Mouse (Mus musculus) heart, embryonic 13.5 days (tissue): ENCODE results near the gene Gm10577. TPM values are rescaled to one million over a fixed set of nuclear protein-coding genes. Genes with fewer than 3 reads are reported as not detected.

ENCODE experiments used
- ATAC-seq: fragments of 200-750 bp; cut with Nextera tagmentation; 2 replicates; pipeline ENCODE4 v1.8.0; 2017; ENCODE audit warnings: moderate TSS enrichment; ENCODE audit not compliant: insufficient number of reproducible peaks, low FRiP score, low TSS enrichment; ENCODE audit errors: extremely low read depth
- H3K27ac ChIP-seq: fragments of 300-500 bp; sonication (generic); replicated peaks from 2 replicates; pipeline ENCODE4 v1.5.1; 2015; ENCODE audit warnings: moderate library complexity, mild to moderate bottlenecking, inconsistent platforms
- H3K27me3 ChIP-seq: fragments of 300-500 bp; sonication (generic); replicated peaks from 2 replicates; pipeline ENCODE4 v1.6.1; 2015; ENCODE audit warnings: mild to moderate bottlenecking, inconsistent platforms
- H3K36me3 ChIP-seq: fragments of 300-500 bp; sonication (generic); 2 replicates; pipeline ENCODE4 v1.6.1; 2015; ENCODE audit warnings: mild to moderate bottlenecking, inconsistent platforms
- H3K4me1 ChIP-seq: fragments of 300-500 bp; sonication (generic); 2 replicates; pipeline ENCODE4 v1.6.1; 2015; ENCODE audit warnings: inconsistent platforms
- H3K4me2 ChIP-seq: fragments of 300-500 bp; sonication (generic); 2 replicates; pipeline ENCODE4 v1.6.1; 2015; ENCODE audit warnings: inconsistent platforms, mild to moderate bottlenecking, moderate library complexity
- H3K4me3 ChIP-seq: fragments of 300-500 bp; sonication (generic); 2 replicates; pipeline ENCODE4 v1.5.1; 2015; ENCODE audit warnings: moderate library complexity, mild to moderate bottlenecking, inconsistent platforms
- H3K9ac ChIP-seq: fragments of 300-500 bp; sonication (generic); 2 replicates; pipeline ENCODE4 v1.6.1; 2015; ENCODE audit warnings: inconsistent platforms, mild to moderate bottlenecking, moderate library complexity
- H3K9me3 ChIP-seq: fragments of 300-500 bp; sonication (generic); 2 replicates; pipeline ENCODE4 v1.6.1; 2016; ENCODE audit warnings: inconsistent platforms
- WGBS: fragments of 180-500 bp; shearing (Covaris S2); methylation state at CpG from one replicate; pipeline ENCODE4 v1.1.7; 2015; ENCODE audit warnings: mixed read lengths; 5-methylcytosine and 5-hydroxymethylcytosine counted together
- polyA plus RNA-seq: library from polyadenylated mRNA; unstranded; fragments of >200 nt; fragmentation: Nextera tagmentation; extraction: Ambion mirVana; gene quantifications from 2 replicates; pipeline ENCODE4 v1.2.1, GENCODE M21; 2015

The Gm10577 gene
- polyA plus RNA-seq, 1 experiment from 2014 or later, result not detected

- peak overlapping the region; percentile 42 for H3K4me2 ChIP-seq
- H3K36me3 ChIP-seq, result peaks cover 60% of the 10 kb centered on the region
- ATAC-seq, result no peak
- H3K4me3 ChIP-seq, result no peak overlapping the region; the same call in 1 of the 2 replicates
- H3K4me1 ChIP-seq, result peaks cover 21% of the 10 kb centered on the region
- no peaks in the 10 kb centered on the region for H3K9me3 ChIP-seq
- 0 out of 2 replicates have a peak overlapping the region, but pooled peaks have one; percentile 8 for H3K27ac ChIP-seq
- 80% methylated on average over 5 of the region's 5 CpGs for WGBS
- H3K27me3 ChIP-seq, result no peaks in the 10 kb centered on the region
- H3K9ac ChIP-seq, result no peak overlapping the region
These were observed 24.9 kb downstream of the Gm10577 start for GRCm38 (mm10) chr4:100995617-100996016.

GRCm38 (mm10) chr4:100994442-100995255 lies 25.8 kb downstream of the Gm10577 start:
- ATAC-seq, result peak; percentile 62; the same call in 1 of the 2 replicates
- Histone ChIP-seq H3K9me3 (no peaks in the 10 kb centered on the region), H3K27me3 (no peaks in the 10 kb centered on the region), H3K4me3 (peak overlapping the region; percentile 3), H3K27ac (peak overlapping the region; percentile 61), H3K36me3 (peaks cover 65% of the 10 kb centered on the region), H3K4me1 (peaks cover 21% of the 10 kb centered on the region), H3K9ac (peak overlapping the region; percentile 17; the same call in 1 of the 2 replicates), H3K4me2 (peak overlapping the region; percentile 42)
- 52% methylated on average over 18 of the region's 18 CpGs for WGBS

GRCm38 (mm10) chr4:100992086-100992485 lies 28.4 kb downstream of the Gm10577 start:
- Histone ChIP-seq H3K9ac (no peak overlapping the region), H3K4me3 (no peak overlapping the region), H3K9me3 (no peaks in the 10 kb centered on the region; the same call in 1 of the 2 replicates), H3K27ac (peak overlapping the region; percentile 48), H3K4me2 (no peak overlapping the region), H3K27me3 (no peaks in the 10 kb centered on the region), H3K4me1 (peaks cover 21% of the 10 kb centered on the region), H3K36me3 (peaks cover 76% of the 10 kb centered on the region)
- WGBS, result 65% methylated on average over 6 of the region's 6 CpGs
- ATAC-seq, result no peak

GRCm38 (mm10) chr4:100990996-100991395 lies 29.5 kb downstream of the Gm10577 start:
- Histone ChIP-seq H3K4me2 (no peak overlapping the region), H3K4me3 (no peak overlapping the region), H3K9me3 (no peaks in the 10 kb centered on the region; the same call in 1 of the 2 replicates), H3K4me1 (peaks cover 21% of the 10 kb centered on the region), H3K27ac (no peak overlapping the region), H3K36me3 (peaks cover 77% of the 10 kb centered on the region), H3K9ac (no peak overlapping the region), H3K27me3 (no peaks in the 10 kb centered on the region)
- ATAC-seq, result no peak
- 72% methylated on average over 4 of the region's 4 CpGs for WGBS

GRCm38 (mm10) chr4:100988231-100988799 lies 32.2 kb downstream of the Gm10577 start:
- 73% methylated on average over 8 of the region's 8 CpGs for WGBS

GRCm38 (mm10) chr4:100987187-100987586 lies 33.3 kb downstream of the Gm10577 start:
- 84% methylated on average over 1 of the region's 1 CpGs for WGBS
- no peak overlapping the region for H3K9ac ChIP-seq
- no peak overlapping the region for H3K4me2 ChIP-seq
- H3K36me3 ChIP-seq, result peaks cover 76% of the 10 kb centered on the region
- H3K9me3 ChIP-seq, result no peaks in the 10 kb centered on the region; the same call in 1 of the 2 replicates
- no peak for ATAC-seq
- no peak overlapping the region for H3K27ac ChIP-seq
- no peaks in the 10 kb centered on the region for H3K27me3 ChIP-seq
- peaks cover 2% of the 10 kb centered on the region for H3K4me1 ChIP-seq
- H3K4me3 ChIP-seq, result no peak overlapping the region

More at GRCm38 (mm10) chr4:100988231-100988799, 32.2 kb downstream of the Gm10577 start:
- Histone ChIP-seq H3K4me2 (no peak overlapping the region), H3K4me3 (no peak overlapping the region), H3K27me3 (no peaks in the 10 kb centered on the region), H3K36me3 (peaks cover 81% of the 10 kb centered on the region), H3K4me1 (peaks cover 9% of the 10 kb centered on the region; the same call in 1 of the 2 replicates), H3K27ac (no peak overlapping the region), H3K9ac (no peak overlapping the region), H3K9me3 (no peaks in the 10 kb centered on the region; the same call in 1 of the 2 replicates)
- ATAC-seq, result no peak

GRCm38 (mm10) chr4:100977522-100977921 lies 43.0 kb downstream of the Gm10577 start:
- no peak for ATAC-seq
- Histone ChIP-seq H3K36me3 (peaks cover 66% of the 10 kb centered on the region), H3K27ac (no peak overlapping the region), H3K9me3 (no peaks in the 10 kb centered on the region), H3K4me1 (peaks cover 8% of the 10 kb centered on the region), H3K4me2 (no peak overlapping the region), H3K4me3 (no peak overlapping the region), H3K9ac (no peak overlapping the region), H3K27me3 (no peaks in the 10 kb centered on the region)
- 86% methylated on average over 7 of the region's 7 CpGs for WGBS

GRCm38 (mm10) chr4:100974455-100975035 lies 46.0 kb downstream of the Gm10577 start:
- H3K27me3 ChIP-seq, result no peaks in the 10 kb centered on the region
- no peak for ATAC-seq
- H3K4me3 ChIP-seq, result no peak overlapping the region
- 88% methylated on average over 14 of the region's 14 CpGs for WGBS
- H3K27ac ChIP-seq, result no peak overlapping the region
- H3K9ac ChIP-seq, result no peak overlapping the region
- no peak overlapping the region for H3K4me2 ChIP-seq
- H3K9me3 ChIP-seq, result no peaks in the 10 kb centered on the region
- no peaks in the 10 kb centered on the region for H3K4me1 ChIP-seq
- peaks cover 73% of the 10 kb centered on the region for H3K36me3 ChIP-seq

- no peak overlapping the region for H3K9ac ChIP-seq
- ATAC-seq, result no peak
- no peaks in the 10 kb centered on the region for H3K9me3 ChIP-seq
- no peaks in the 10 kb centered on the region for H3K27me3 ChIP-seq
- 83% methylated on average over 16 of the region's 16 CpGs for WGBS
- no peak overlapping the region for H3K4me2 ChIP-seq
- no peaks in the 10 kb centered on the region for H3K4me1 ChIP-seq
- H3K36me3 ChIP-seq, result peaks cover 77% of the 10 kb centered on the region
- H3K4me3 ChIP-seq, result no peak overlapping the region
- H3K27ac ChIP-seq, result no peak overlapping the region
These were observed 46.6 kb downstream of the Gm10577 start for GRCm38 (mm10) chr4:100973641-100974454.
